Mouse (Mus musculus) R1 (cell line): ENCODE data around the gene Slc35a5.

Source experiments
- DNase-seq: peaks from one replicate; pipeline ENCODE4 v3.0.0-alpha.2; 2018; ENCODE audit warnings: low read depth, low spot score

The Slc35a5 gene

GRCm38 (mm10) chr16:45117200-45117599 lies 41.3 kb downstream of the Slc35a5 start:
- DNase-seq, result no peak

- DNase-seq, result peak; percentile 36
These were observed 48.0 kb downstream of the Slc35a5 start for GRCm38 (mm10) chr16:45110498-45110897.

GRCm38 (mm10) chr16:45108203-45108878 lies 50.2 kb downstream of the Slc35a5 start:
- DNase-seq, result no peak

- no peak for DNase-seq
These were observed 53.5 kb downstream of the Slc35a5 start for GRCm38 (mm10) chr16:45104993-45105392.

GRCm38 (mm10) chr16:45100892-45101291 lies 57.6 kb downstream of the Slc35a5 start:
- DNase-seq, result no peak

GRCm38 (mm10) chr16:45098886-45099210 lies 59.7 kb downstream of the Slc35a5 start:
- DNase-seq, result no peak

GRCm38 (mm10) chr16:45098186-45098885 lies 60.2 kb downstream of the Slc35a5 start:
- no peak for DNase-seq

- no peak for DNase-seq
These were observed 61.0 kb downstream of the Slc35a5 start for GRCm38 (mm10) chr16:45097467-45097866.

- DNase-seq, result no peak
These were observed 62.7 kb downstream of the Slc35a5 start for GRCm38 (mm10) chr16:45095561-45096482.

- no peak for DNase-seq
These were observed 63.5 kb downstream of the Slc35a5 start for GRCm38 (mm10) chr16:45095030-45095429.

- DNase-seq, result no peak
These were observed 64.3 kb downstream of the Slc35a5 start for GRCm38 (mm10) chr16:45094136-45094756.

- no peak for DNase-seq
These were observed 65.3 kb downstream of the Slc35a5 start, which contains the start of gene Ccdc80 for GRCm38 (mm10) chr16:45093137-45093731. TSS of gene Ccdc80 (plus strand) at chr16:45093402.

- peak; percentile 60 for DNase-seq
These were observed 68.5 kb downstream of the Slc35a5 start for GRCm38 (mm10) chr16:45090005-45090404.
